Mouse (Mus musculus): ENCODE results near the gene Nkx6-1. TPM values are rescaled to one million over a fixed set of nuclear protein-coding genes. Genes with fewer than 3 reads are reported as not detected.

Nkx6-1 gene
- polyA plus RNA-seq, 1 experiment from 2014 or later = not detected

DNA sequence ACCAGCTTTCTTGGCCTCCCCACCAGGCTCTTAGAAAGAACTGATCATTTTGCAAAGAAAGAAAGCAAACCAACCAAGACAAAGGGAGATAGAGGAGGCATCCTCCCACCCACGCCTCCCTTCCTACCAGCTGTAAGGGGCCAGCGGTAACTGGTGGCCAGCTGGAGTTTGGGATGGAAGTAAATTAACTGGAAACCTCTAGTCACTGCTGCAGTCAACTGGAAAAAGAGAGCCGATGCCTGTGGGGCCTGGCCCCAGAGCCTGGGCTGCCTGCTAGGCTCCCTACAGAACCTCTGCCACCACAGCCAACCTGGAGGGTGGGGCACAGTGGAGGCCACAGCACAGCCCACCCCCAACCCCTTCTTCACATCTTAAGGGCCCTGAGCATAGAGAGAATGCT, 8.7 kb downstream of the Nkx6-1 start:
- Histone ChIP-seq H3K4me2 (ENCODE audit: low read depth, severe bottlenecking) (no peak overlapping the region), H3K9ac (ENCODE audit: low read length) (no peak overlapping the region), H3K27me3 (ENCODE audit: control insufficient read depth, insufficient read depth, low read length) (peaks cover 57% of the 10 kb centered on the region), H3K27ac (replicated peaks; ENCODE audit: low read depth, low read length) (no peak overlapping the region), H3K36me3 (ENCODE audit: control insufficient read depth, insufficient read depth, low read length) (no peaks in the 10 kb centered on the region), H3K4me3 (ENCODE audit: low read depth, low read length) (no peak overlapping the region), H3K4me1 (ENCODE audit: control insufficient read depth, insufficient read depth, low read length) (0 out of 2 replicates have a peak, but pooled peaks cover 6% of the 10 kb centered on the region), H3K9me3 (ENCODE audit: control insufficient read depth, low read length) (no peaks in the 10 kb centered on the region)
- ATAC-seq (ENCODE audit: insufficient number of reproducible peaks, low FRiP score, low TSS enrichment, low read depth) = no peak
- no peak for DNase-seq (ENCODE audit: low spot score)
- WGBS = 9% methylated on average over 3 of the region's 3 CpGs

DNA sequence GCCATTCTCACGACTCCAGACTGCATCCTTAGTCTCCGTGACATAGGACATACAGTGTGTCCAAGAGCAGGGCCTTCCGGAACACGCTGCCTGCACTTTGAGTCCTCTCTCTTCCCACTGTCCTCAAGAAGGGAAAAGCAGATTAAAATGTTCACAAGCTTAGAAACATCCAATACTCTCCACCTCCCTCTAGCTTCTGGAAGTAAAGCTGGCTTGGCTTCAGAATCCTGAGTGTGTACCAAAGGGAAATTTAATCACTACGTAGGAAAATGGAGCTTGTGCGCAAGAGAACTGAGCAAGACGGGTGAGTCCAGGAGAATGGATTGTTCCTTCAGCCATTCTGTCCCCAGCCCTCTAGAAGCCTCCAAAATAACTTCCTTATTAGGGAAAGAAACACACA, 9.4 kb downstream of the Nkx6-1 start:
- Histone ChIP-seq H3K36me3 (ENCODE audit: control insufficient read depth, insufficient read depth, low read length) (no peaks in the 10 kb centered on the region), H3K27ac (replicated peaks; ENCODE audit: low read depth, low read length) (no peak overlapping the region), H3K27me3 (ENCODE audit: control insufficient read depth, insufficient read depth, low read length) (peaks cover 57% of the 10 kb centered on the region), H3K4me2 (ENCODE audit: low read depth, severe bottlenecking) (no peak overlapping the region), H3K9me3 (ENCODE audit: control insufficient read depth, low read length) (no peaks in the 10 kb centered on the region), H3K4me1 (ENCODE audit: control insufficient read depth, insufficient read depth, low read length) (0 out of 2 replicates have a peak, but pooled peaks cover 6% of the 10 kb centered on the region), H3K4me3 (ENCODE audit: low read depth, low read length) (no peak overlapping the region), H3K9ac (ENCODE audit: low read length) (no peak overlapping the region)
- DNase-seq (ENCODE audit: low spot score) (no peak), ATAC-seq (ENCODE audit: insufficient number of reproducible peaks, low FRiP score, low TSS enrichment, low read depth) (no peak)
- WGBS = 54% methylated on average over 7 of the region's 7 CpGs

GRCm38 (mm10) chr5:101647726-101648686, 16.8 kb downstream of the Nkx6-1 start:
- 4% methylated on average over 53 of the region's 53 CpGs for WGBS
- Histone ChIP-seq H3K4me3 (ENCODE audit: low read depth, low read length) (no peak overlapping the region), H3K4me2 (ENCODE audit: low read depth, severe bottlenecking) (peak overlapping the region; percentile 22; the same call in 1 of the 2 replicates), H3K9ac (ENCODE audit: low read length) (no peak overlapping the region), H3K27me3 (ENCODE audit: control insufficient read depth, insufficient read depth, low read length) (peaks cover 48% of the 10 kb centered on the region), H3K9me3 (ENCODE audit: control insufficient read depth, low read length) (no peaks in the 10 kb centered on the region; the same call in 1 of the 2 replicates), H3K4me1 (ENCODE audit: control insufficient read depth, insufficient read depth, low read length) (0 out of 2 replicates have a peak, but pooled peaks cover 2% of the 10 kb centered on the region), H3K27ac (replicated peaks; ENCODE audit: low read depth, low read length) (no peak overlapping the region), H3K36me3 (ENCODE audit: control insufficient read depth, insufficient read depth, low read length) (no peaks in the 10 kb centered on the region)
- DNase-seq (ENCODE audit: low spot score) = peak; percentile 63
- 0 out of 2 replicates have a peak, but pooled peaks have one; percentile 49 for ATAC-seq (ENCODE audit: insufficient number of reproducible peaks, low FRiP score, low TSS enrichment, low read depth)

GRCm38 (mm10) chr5:101646961-101647575, 17.7 kb downstream of the Nkx6-1 start:
- no peak overlapping the region for H3K4me3 ChIP-seq (ENCODE audit: low read depth, low read length)
- H3K36me3 ChIP-seq (ENCODE audit: control insufficient read depth, insufficient read depth, low read length) = no peaks in the 10 kb centered on the region
- no peak overlapping the region for H3K9ac ChIP-seq (ENCODE audit: low read length)
- H3K9me3 ChIP-seq (ENCODE audit: control insufficient read depth, low read length) = no peaks in the 10 kb centered on the region; the same call in 1 of the 2 replicates
- H3K4me2 ChIP-seq (ENCODE audit: low read depth, severe bottlenecking) = no peak overlapping the region
- H3K27me3 ChIP-seq (ENCODE audit: control insufficient read depth, insufficient read depth, low read length) = peaks cover 52% of the 10 kb centered on the region
- 0 out of 2 replicates have a peak, but pooled peaks cover 2% of the 10 kb centered on the region for H3K4me1 ChIP-seq (ENCODE audit: control insufficient read depth, insufficient read depth, low read length)
- ATAC-seq (ENCODE audit: insufficient number of reproducible peaks, low FRiP score, low TSS enrichment, low read depth) (0 out of 2 replicates have a peak, but pooled peaks have one; percentile 37), DNase-seq (ENCODE audit: low spot score) (peak; percentile 42)
- WGBS = 29% methylated on average over 20 of the region's 20 CpGs
- no peak overlapping the region for H3K27ac ChIP-seq (replicated peaks; ENCODE audit: low read depth, low read length)

- ATAC-seq (ENCODE audit: insufficient number of reproducible peaks, low FRiP score, low TSS enrichment, low read depth) (no peak), DNase-seq (ENCODE audit: low spot score) (no peak)
- 0 out of 2 replicates have a peak, but pooled peaks cover 2% of the 10 kb centered on the region for H3K4me1 ChIP-seq (ENCODE audit: control insufficient read depth, insufficient read depth, low read length)
- H3K4me3 ChIP-seq (ENCODE audit: low read depth, low read length) = no peak overlapping the region
- H3K36me3 ChIP-seq (ENCODE audit: control insufficient read depth, insufficient read depth, low read length) = no peaks in the 10 kb centered on the region
- H3K27ac ChIP-seq (replicated peaks; ENCODE audit: low read depth, low read length) = no peak overlapping the region
- H3K9me3 ChIP-seq (ENCODE audit: control insufficient read depth, low read length) = no peaks in the 10 kb centered on the region; the same call in 1 of the 2 replicates
- H3K27me3 ChIP-seq (ENCODE audit: control insufficient read depth, insufficient read depth, low read length) = peaks cover 53% of the 10 kb centered on the region
- 81% methylated on average over 8 of the region's 8 CpGs for WGBS
- H3K9ac ChIP-seq (ENCODE audit: low read length) = no peak overlapping the region
- H3K4me2 ChIP-seq (ENCODE audit: low read depth, severe bottlenecking) = no peak overlapping the region
Observed at GRCm38 (mm10) chr5:101645071-101645470, 19.7 kb downstream of the Nkx6-1 start.

- Histone ChIP-seq H3K9ac (ENCODE audit: low read length) (no peak overlapping the region), H3K27ac (replicated peaks; ENCODE audit: low read depth, low read length) (no peak overlapping the region), H3K27me3 (ENCODE audit: control insufficient read depth, insufficient read depth, low read length) (peaks cover 6% of the 10 kb centered on the region; the same call in 1 of the 2 replicates), H3K4me2 (ENCODE audit: low read depth, severe bottlenecking) (no peak overlapping the region), H3K36me3 (ENCODE audit: control insufficient read depth, insufficient read depth, low read length) (no peaks in the 10 kb centered on the region), H3K9me3 (ENCODE audit: control insufficient read depth, low read length) (no peaks in the 10 kb centered on the region), H3K4me1 (ENCODE audit: control insufficient read depth, insufficient read depth, low read length) (no peaks in the 10 kb centered on the region), H3K4me3 (ENCODE audit: low read depth, low read length) (no peak overlapping the region)
- DNase-seq (ENCODE audit: low spot score) (no peak), ATAC-seq (ENCODE audit: insufficient number of reproducible peaks, low FRiP score, low TSS enrichment, low read depth) (no peak)
- 88% methylated on average over 4 of the region's 4 CpGs for WGBS
Observed at GRCm38 (mm10) chr5:101638101-101638500, 26.7 kb downstream of the Nkx6-1 start.

Other genes starting within 250 kb of the Nkx6-1 start
- gene Cds1, start 100.1 kb upstream of the Nkx6-1 start, polyA plus RNA-seq (2014; fragmentation: Nextera tagmentation; extraction: Ambion mirVana) = 0.97 and 1.2 TPM in 2 replicates